Mouse (Mus musculus): ENCODE measurements around the gene Ckap4. TPM values are rescaled to one million over a fixed set of nuclear protein-coding genes. Genes with fewer than 3 reads are reported as not detected.

Gene Ckap4
- polyA plus RNA-seq, 1 experiment from 2014 or later, result 125 TPM

GRCm38 (mm10) chr10:84562567-84563554 lies 29.0 kb upstream of the Ckap4 start:
- Histone ChIP-seq H3K27me3 (peaks cover 3% of the 10 kb centered on the region), H3K4me1 (0 out of 2 replicates have a peak, but pooled peaks cover 4% of the 10 kb centered on the region), H3K9ac (no peak overlapping the region), H3K4me2 (replicated peaks) (no peak overlapping the region), H3K27ac (no peak overlapping the region), H3K9me3 (replicated peaks) (0 out of 2 replicates have a peak, but pooled peaks cover 5% of the 10 kb centered on the region), H3K4me3 (no peak overlapping the region), H3K36me3 (no peaks in the 10 kb centered on the region)
- 64% methylated on average over 13 of the region's 13 CpGs for WGBS
- no peak for ATAC-seq (ENCODE audit: low FRiP score)

GRCm38 (mm10) chr10:84562121-84562520 lies 28.3 kb upstream of the Ckap4 start:
- Histone ChIP-seq H3K27me3 (peaks cover 3% of the 10 kb centered on the region), H3K9me3 (replicated peaks) (0 out of 2 replicates have a peak, but pooled peaks cover 5% of the 10 kb centered on the region), H3K9ac (no peak overlapping the region), H3K4me1 (0 out of 2 replicates have a peak, but pooled peaks cover 4% of the 10 kb centered on the region), H3K4me3 (no peak overlapping the region), H3K27ac (no peak overlapping the region), H3K36me3 (no peaks in the 10 kb centered on the region), H3K4me2 (replicated peaks) (no peak overlapping the region)
- ATAC-seq (ENCODE audit: low FRiP score), result no peak
- WGBS, result 61% methylated on average over 5 of the region's 5 CpGs

GRCm38 (mm10) chr10:84559986-84560385 lies 26.1 kb upstream of the Ckap4 start:
- H3K27ac ChIP-seq, result no peak overlapping the region
- no peak overlapping the region for H3K4me2 ChIP-seq (replicated peaks)
- no peak overlapping the region for H3K4me3 ChIP-seq
- H3K9me3 ChIP-seq (replicated peaks), result 0 out of 2 replicates have a peak, but pooled peaks cover 5% of the 10 kb centered on the region
- no peak for ATAC-seq (ENCODE audit: low FRiP score)
- 0 out of 2 replicates have a peak, but pooled peaks cover 4% of the 10 kb centered on the region for H3K4me1 ChIP-seq
- H3K36me3 ChIP-seq, result no peaks in the 10 kb centered on the region
- H3K9ac ChIP-seq, result no peak overlapping the region
- H3K27me3 ChIP-seq, result peaks cover 3% of the 10 kb centered on the region
- 85% methylated on average over 4 of the region's 4 CpGs for WGBS

GRCm38 (mm10) chr10:84558511-84558910 lies 24.6 kb upstream of the Ckap4 start:
- no peak overlapping the region for H3K27ac ChIP-seq
- H3K9ac ChIP-seq, result no peak overlapping the region
- no peak overlapping the region for H3K4me2 ChIP-seq (replicated peaks)
- no peaks in the 10 kb centered on the region for H3K36me3 ChIP-seq
- H3K4me1 ChIP-seq, result 0 out of 2 replicates have a peak, but pooled peaks cover 4% of the 10 kb centered on the region
- H3K4me3 ChIP-seq, result no peak overlapping the region
- peaks cover 3% of the 10 kb centered on the region for H3K27me3 ChIP-seq
- WGBS, result 94% methylated on average over 1 of the region's 1 CpGs
- H3K9me3 ChIP-seq (replicated peaks), result 0 out of 2 replicates have a peak, but pooled peaks cover 5% of the 10 kb centered on the region
- ATAC-seq (ENCODE audit: low FRiP score), result no peak

GRCm38 (mm10) chr10:84556120-84556519 lies 22.3 kb upstream of the Ckap4 start:
- Histone ChIP-seq H3K9me3 (replicated peaks) (0 out of 2 replicates have a peak, but pooled peaks cover 5% of the 10 kb centered on the region), H3K27me3 (peaks cover 3% of the 10 kb centered on the region), H3K4me3 (no peak overlapping the region), H3K4me1 (no peaks in the 10 kb centered on the region), H3K4me2 (replicated peaks) (no peak overlapping the region), H3K9ac (no peak overlapping the region), H3K27ac (no peak overlapping the region), H3K36me3 (no peaks in the 10 kb centered on the region)
- ATAC-seq (ENCODE audit: low FRiP score), result no peak
- WGBS, result 77% methylated on average over 2 of the region's 2 CpGs

GRCm38 (mm10) chr10:84554291-84555009 lies 20.6 kb upstream of the Ckap4 start:
- Histone ChIP-seq H3K9me3 (replicated peaks) (0 out of 2 replicates have a peak, but pooled peaks cover 5% of the 10 kb centered on the region), H3K27ac (no peak overlapping the region), H3K4me3 (no peak overlapping the region), H3K4me1 (no peaks in the 10 kb centered on the region), H3K9ac (no peak overlapping the region), H3K27me3 (no peaks in the 10 kb centered on the region), H3K4me2 (replicated peaks) (no peak overlapping the region), H3K36me3 (no peaks in the 10 kb centered on the region)
- no peak for ATAC-seq (ENCODE audit: low FRiP score)
- 31% methylated on average over 6 of the region's 6 CpGs for WGBS

- Histone ChIP-seq H3K4me1 (no peaks in the 10 kb centered on the region), H3K4me2 (replicated peaks) (no peak overlapping the region), H3K36me3 (no peaks in the 10 kb centered on the region), H3K27me3 (no peaks in the 10 kb centered on the region), H3K9ac (no peak overlapping the region), H3K27ac (no peak overlapping the region), H3K9me3 (replicated peaks) (no peaks in the 10 kb centered on the region), H3K4me3 (no peak overlapping the region)
- WGBS, result 95% methylated on average over 2 of the region's 2 CpGs
- no peak for ATAC-seq (ENCODE audit: low FRiP score)
Measured at GRCm38 (mm10) chr10:84552477-84552876, 18.6 kb upstream of the Ckap4 start.

- Histone ChIP-seq H3K9me3 (replicated peaks) (no peaks in the 10 kb centered on the region), H3K9ac (no peak overlapping the region), H3K36me3 (no peaks in the 10 kb centered on the region), H3K4me1 (no peaks in the 10 kb centered on the region), H3K27ac (no peak overlapping the region), H3K27me3 (no peaks in the 10 kb centered on the region), H3K4me2 (replicated peaks) (no peak overlapping the region), H3K4me3 (no peak overlapping the region)
- WGBS, result 93% methylated on average over 3 of the region's 3 CpGs
- no peak for ATAC-seq (ENCODE audit: low FRiP score)
Measured at GRCm38 (mm10) chr10:84551846-84552245, 18.0 kb upstream of the Ckap4 start.

GRCm38 (mm10) chr10:84549920-84550293 lies 16.0 kb upstream of the Ckap4 start:
- no peak overlapping the region for H3K9ac ChIP-seq
- no peaks in the 10 kb centered on the region for H3K4me1 ChIP-seq
- WGBS, result 79% methylated on average over 10 of the region's 10 CpGs
- no peaks in the 10 kb centered on the region for H3K36me3 ChIP-seq
- no peaks in the 10 kb centered on the region for H3K27me3 ChIP-seq
- no peak for ATAC-seq (ENCODE audit: low FRiP score)
- H3K4me3 ChIP-seq, result no peak overlapping the region
- no peaks in the 10 kb centered on the region for H3K9me3 ChIP-seq (replicated peaks)
- no peak overlapping the region for H3K4me2 ChIP-seq (replicated peaks)
- H3K27ac ChIP-seq, result no peak overlapping the region

GRCm38 (mm10) chr10:84549146-84549919 lies 15.5 kb upstream of the Ckap4 start:
- H3K36me3 ChIP-seq, result no peaks in the 10 kb centered on the region
- H3K4me2 ChIP-seq (replicated peaks), result no peak overlapping the region
- H3K4me3 ChIP-seq, result no peak overlapping the region
- 86% methylated on average over 17 of the region's 17 CpGs for WGBS
- H3K27ac ChIP-seq, result no peak overlapping the region
- no peaks in the 10 kb centered on the region for H3K4me1 ChIP-seq
- no peaks in the 10 kb centered on the region for H3K27me3 ChIP-seq
- no peak overlapping the region for H3K9ac ChIP-seq
- H3K9me3 ChIP-seq (replicated peaks), result no peaks in the 10 kb centered on the region
- ATAC-seq (ENCODE audit: low FRiP score), result no peak

- H3K27me3 ChIP-seq, result no peaks in the 10 kb centered on the region
- H3K9ac ChIP-seq, result no peak overlapping the region
- 71% methylated on average over 7 of the region's 7 CpGs for WGBS
- ATAC-seq (ENCODE audit: low FRiP score), result no peak
- no peak overlapping the region for H3K4me3 ChIP-seq
- H3K36me3 ChIP-seq, result no peaks in the 10 kb centered on the region
- no peak overlapping the region for H3K4me2 ChIP-seq (replicated peaks)
- H3K9me3 ChIP-seq (replicated peaks), result no peaks in the 10 kb centered on the region
- no peak overlapping the region for H3K27ac ChIP-seq
- no peaks in the 10 kb centered on the region for H3K4me1 ChIP-seq
Measured at GRCm38 (mm10) chr10:84544841-84545610, 11.2 kb upstream of the Ckap4 start.
